Mouse (Mus musculus): Measurements from ENCODE around the gene Dlx6.

The Dlx6 gene

GRCm38 (mm10) chr6:6877346-6877910 lies 14.3 kb downstream of the Dlx6 start:
- no peak for DNase-seq (ENCODE audit: low spot score in 2 of 2)

- no peak for DNase-seq (ENCODE audit: low spot score in 2 of 2)
Observed at GRCm38 (mm10) chr6:6877981-6878840, 15.1 kb downstream of the Dlx6 start.

GRCm38 (mm10) chr6:6878841-6879291 lies 15.7 kb downstream of the Dlx6 start:
- no peak for DNase-seq (ENCODE audit: low spot score in 2 of 2)

GRCm38 (mm10) chr6:6879371-6880325 lies 16.5 kb downstream of the Dlx6 start:
- DNase-seq (ENCODE audit: low spot score in 2 of 2), result no peak

- no peak for DNase-seq (ENCODE audit: low spot score in 2 of 2)
Observed at GRCm38 (mm10) chr6:6880361-6881114, 17.4 kb downstream of the Dlx6 start.

GRCm38 (mm10) chr6:6881115-6881637 lies 18.0 kb downstream of the Dlx6 start:
- no peak for DNase-seq (ENCODE audit: low spot score in 2 of 2)

GRCm38 (mm10) chr6:6881638-6882190 lies 18.6 kb downstream of the Dlx6 start, which contains the start of gene Dlx5:
Dlx5 (minus strand) TSS chr6:6882085.
- no peak for DNase-seq (ENCODE audit: low spot score in 2 of 2)

GRCm38 (mm10) chr6:6882266-6882797 lies 19.2 kb downstream of the Dlx6 start:
- no peak for DNase-seq (ENCODE audit: low spot score in 2 of 2)

- DNase-seq (ENCODE audit: low spot score in 2 of 2), result no peak
Observed at GRCm38 (mm10) chr6:6884897-6885296, 21.8 kb downstream of the Dlx6 start.

GRCm38 (mm10) chr6:6886225-6886624 lies 23.1 kb downstream of the Dlx6 start:
- no peak for DNase-seq (ENCODE audit: low spot score in 2 of 2)

- no peak for DNase-seq (ENCODE audit: low spot score in 2 of 2)
Observed at GRCm38 (mm10) chr6:6890047-6890446, 26.9 kb downstream of the Dlx6 start.

- DNase-seq (ENCODE audit: low spot score in 2 of 2), result no peak
Observed at GRCm38 (mm10) chr6:6909586-6909985, 46.5 kb downstream of the Dlx6 start.

- no peak for DNase-seq (ENCODE audit: low spot score in 2 of 2)
Observed at GRCm38 (mm10) chr6:6914304-6914703, 51.2 kb downstream of the Dlx6 start.

GRCm38 (mm10) chr6:6914849-6915525 lies 51.9 kb downstream of the Dlx6 start:
- peak in 1 of 2 experiments; percentile 7 for DNase-seq (ENCODE audit: low spot score in 2 of 2)

- DNase-seq (ENCODE audit: low spot score in 2 of 2), result no peak
Observed at GRCm38 (mm10) chr6:6915526-6915915, 52.4 kb downstream of the Dlx6 start.

- DNase-seq (ENCODE audit: low spot score in 2 of 2), result no peak
Observed at GRCm38 (mm10) chr6:6917334-6917733, 54.2 kb downstream of the Dlx6 start.

Measured in natural killer cell, adult 2 months (primary cell).